Mouse (Mus musculus) liver, embryonic 11.5 days (tissue): ENCODE measurements around the gene Olfr1061. TPM values are rescaled to one million over a fixed set of nuclear protein-coding genes. Genes with fewer than 3 reads are reported as not detected.
"Not testable (repeated sequence)": the region's sequence is repeated elsewhere in the genome, so short reads cannot be mapped to it uniquely, and the experiment has no call there.

Experiments used
- ATAC-seq: fragments of 200-750 bp; cut with Nextera tagmentation; replicated peaks from 2 replicates; pipeline ENCODE4 v1.8.0; 2017; ENCODE audit warnings: moderate number of reproducible peaks, mild to moderate bottlenecking, moderate TSS enrichment, moderate library complexity; ENCODE audit not compliant: low FRiP score
- DNase-seq: peaks from one replicate; pipeline ENCODE4 v3.0.0-alpha.2; 2017; ENCODE audit warnings: low spot score
- H3K27ac ChIP-seq: fragments of 300-500 bp; sonication (generic); 2 replicates; pipeline ENCODE4 v1.5.1; 2014; ENCODE audit warnings: mild to moderate bottlenecking, low read depth, low read length, control low read depth
- H3K27me3 ChIP-seq: fragments of 300-500 bp; sonication (generic); replicated peaks from 2 replicates; pipeline ENCODE4 v1.6.1; 2014; ENCODE audit warnings: low read length, mixed read lengths; ENCODE audit not compliant: control insufficient read depth, insufficient read depth
- H3K36me3 ChIP-seq: fragments of 300-500 bp; sonication (generic); 2 replicates; pipeline ENCODE4 v1.6.1; 2014; ENCODE audit warnings: mild to moderate bottlenecking, low read length, moderate library complexity, mixed read lengths; ENCODE audit not compliant: control insufficient read depth, insufficient read depth
- H3K4me1 ChIP-seq: fragments of 300-500 bp; sonication (generic); replicated peaks from 2 replicates; pipeline ENCODE4 v1.6.1; 2014; ENCODE audit warnings: low read length, mixed read lengths; ENCODE audit not compliant: control insufficient read depth, insufficient read depth
- H3K4me2 ChIP-seq: fragments of 300-500 bp; sonication (generic); 2 replicates; pipeline ENCODE4 v1.6.1; 2014; ENCODE audit warnings: mild to moderate bottlenecking, control low read depth, moderate library complexity
- H3K4me3 ChIP-seq: fragments of 300-500 bp; sonication (generic); 2 replicates; pipeline ENCODE4 v1.5.1; 2014; ENCODE audit warnings: low read depth, low read length, control low read depth
- H3K9ac ChIP-seq: fragments of 300-500 bp; sonication (generic); 2 replicates; pipeline ENCODE4 v1.6.1; 2014; ENCODE audit warnings: low read depth, low read length, control low read depth
- H3K9me3 ChIP-seq: fragments of 300-500 bp; sonication (generic); 2 replicates; pipeline ENCODE4 v1.6.1; 2016; ENCODE audit warnings: low read length, inconsistent platforms, mixed read lengths; ENCODE audit not compliant: control insufficient read depth
- WGBS: fragments of 180-500 bp; shearing (Covaris S2); extraction: QIAGEN DNeasy Blood & Tissue Kit; methylation state at CpG from one replicate; pipeline ENCODE4 v1.1.7; 2014; 5-methylcytosine and 5-hydroxymethylcytosine counted together
- polyA plus RNA-seq: library from polyadenylated mRNA; unstranded; fragments of >200 nt; fragmentation: Nextera tagmentation; extraction: Ambion mirVana; gene quantifications from 2 replicates; pipeline ENCODE4 v1.2.1, GENCODE M21; 2014

Gene Olfr1061
- polyA plus RNA-seq: not detected in 2 replicates

DNA sequence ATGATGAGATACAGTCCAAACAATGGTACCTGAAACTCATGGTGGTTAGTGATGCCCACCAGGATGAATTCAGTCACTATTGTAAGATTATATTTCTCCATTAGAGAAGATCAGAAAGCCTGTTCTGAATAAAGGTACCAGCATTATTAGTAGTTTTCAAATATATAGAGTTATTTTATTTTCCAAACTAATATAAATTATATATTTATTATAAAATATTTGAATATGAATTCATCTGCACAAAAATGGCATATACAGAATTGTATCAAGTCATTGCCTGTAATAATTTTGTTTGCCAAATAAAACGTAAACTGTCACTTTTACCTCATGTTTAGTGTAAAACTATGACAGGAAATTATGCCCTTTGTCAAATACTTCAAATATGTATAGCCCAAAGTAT lies at the start of gene Olfr1061:
TSS of gene Olfr1061 (minus strand) at position 101 of the 400 bp plus-strand sequence.
- Histone ChIP-seq H3K27ac (no peak within 1 kb of the TSS), H3K9me3 (no peaks in the 10 kb centered on the region), H3K27me3 (no peaks in the 10 kb centered on the region), H3K4me1 (no peaks in the 10 kb centered on the region), H3K4me3 (no peak within 1 kb of the TSS), H3K4me2 (no peak within 1 kb of the TSS), H3K36me3 (no peaks in the 10 kb centered on the region), H3K9ac (no peak within 1 kb of the TSS)
- WGBS: 82% methylated on average over 1 of the region's 1 CpGs
- no peak for ATAC-seq
- DNase-seq: no peak

DNA sequence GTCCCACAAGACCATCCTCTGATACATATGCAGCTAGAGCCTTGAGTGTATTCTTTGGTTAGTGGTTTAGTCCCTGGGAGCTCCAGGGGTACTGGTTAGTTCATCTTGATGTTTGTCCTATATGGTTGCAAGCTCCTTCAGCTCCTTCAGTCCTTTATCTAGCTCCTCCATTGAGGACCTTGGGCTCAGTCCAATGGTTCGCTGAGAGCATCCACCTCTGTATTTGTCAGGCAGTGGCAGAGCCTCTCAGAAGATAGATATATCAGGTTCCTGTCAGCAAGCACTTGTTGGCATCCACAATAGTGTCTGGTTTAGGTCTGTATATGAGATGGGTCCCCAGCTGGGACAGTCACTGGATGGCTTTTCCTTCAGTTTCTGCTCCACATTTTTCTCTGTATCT lies 46.6 kb upstream of the Olfr1061 start:
- H3K36me3 ChIP-seq: no peaks in the 10 kb centered on the region
- 61% methylated on average over 1 of the region's 1 CpGs for WGBS
- no peaks in the 10 kb centered on the region for H3K27me3 ChIP-seq
- ATAC-seq (no peak), DNase-seq (no peak)
- no peaks in the 10 kb centered on the region for H3K9me3 ChIP-seq
- H3K27ac ChIP-seq: no peak overlapping the region
- no peak overlapping the region for H3K9ac ChIP-seq
- no peak overlapping the region for H3K4me2 ChIP-seq
- H3K4me3 ChIP-seq: no peak overlapping the region
- H3K4me1 ChIP-seq: no peaks in the 10 kb centered on the region

DNA sequence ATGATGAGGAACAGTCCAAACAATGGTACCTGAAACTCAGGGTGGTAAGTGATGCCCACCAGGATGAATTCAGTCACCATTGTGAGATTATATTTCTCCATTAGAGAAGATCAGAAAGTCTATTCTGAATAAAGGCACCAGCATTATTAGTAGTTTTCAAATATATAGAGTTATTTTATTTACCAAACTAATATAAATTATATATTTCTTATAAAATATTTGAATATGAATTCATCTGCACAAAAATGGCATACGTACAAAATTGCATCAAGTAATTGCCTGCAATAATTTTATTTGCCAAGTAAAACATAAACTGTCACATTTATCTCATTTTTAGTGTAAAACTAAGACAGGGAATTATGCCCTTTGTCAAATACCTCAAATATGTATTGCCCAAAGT lies 42.3 kb upstream of the Olfr1061 start, which contains the start of gene Olfr1066:
TSS of gene Olfr1066 (minus strand) at position 101 of the 400 bp plus-strand sequence.
- H3K36me3 ChIP-seq: no peaks in the 10 kb centered on the region
- H3K9ac ChIP-seq: no peak within 1 kb of the TSS
- H3K27ac ChIP-seq: no peak within 1 kb of the TSS
- no peaks in the 10 kb centered on the region for H3K4me1 ChIP-seq
- DNase-seq (no peak), ATAC-seq (no peak)
- H3K27me3 ChIP-seq: no peaks in the 10 kb centered on the region
- H3K4me3 ChIP-seq: no peak within 1 kb of the TSS
- no peaks in the 10 kb centered on the region for H3K9me3 ChIP-seq
- 77% methylated on average over 1 of the region's 1 CpGs for WGBS
- H3K4me2 ChIP-seq: no peak within 1 kb of the TSS

DNA sequence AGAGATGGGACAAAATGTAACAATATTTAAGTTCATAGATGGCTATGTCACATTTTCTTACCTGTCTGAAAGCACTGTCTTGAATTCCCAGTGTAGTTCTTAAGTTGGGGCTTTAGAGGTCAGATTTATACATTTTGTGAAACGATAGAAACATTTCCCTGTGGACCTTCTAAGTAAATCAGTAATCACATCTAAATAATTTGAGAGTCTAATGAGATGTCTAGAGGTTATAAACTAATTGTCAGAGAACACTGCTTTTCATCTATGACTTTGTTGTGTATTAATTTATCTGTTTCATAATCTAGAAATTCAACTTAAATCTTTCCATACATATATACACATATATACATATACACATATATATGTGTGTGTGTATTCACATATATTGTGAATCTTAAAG lies 36.6 kb upstream of the Olfr1061 start, which contains the start of gene Olfr1065:
TSS of gene Olfr1065 (minus strand) at position 101 of the 400 bp plus-strand sequence.
- not testable (repeated sequence) for H3K4me2 ChIP-seq, H3K4me1 ChIP-seq, DNase-seq, H3K9ac ChIP-seq, H3K27ac ChIP-seq, H3K9me3 ChIP-seq, H3K36me3 ChIP-seq, H3K4me3 ChIP-seq, ATAC-seq, H3K27me3 ChIP-seq
- whole genome bisulfite sequencing: no CpG with 5 or more reads among the region's 1 CpGs

DNA sequence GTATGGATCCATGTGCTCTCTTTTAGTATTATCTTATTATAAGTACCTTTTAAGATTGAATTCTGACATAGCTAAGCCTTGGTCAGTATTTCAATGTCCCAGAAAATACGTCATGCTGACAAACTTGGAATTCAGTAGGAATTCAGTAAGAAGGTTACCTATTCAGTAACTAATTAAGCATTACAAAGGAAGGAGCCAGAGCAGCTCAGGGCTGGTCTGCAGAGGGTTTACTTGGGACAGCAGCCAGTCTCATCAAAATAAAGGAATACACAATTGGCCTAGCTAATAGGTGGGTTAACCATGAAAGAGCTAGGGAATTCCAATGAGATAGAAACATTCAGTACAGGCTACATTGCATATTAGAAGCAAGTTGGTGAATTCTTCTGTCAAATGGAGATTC lies 28.3 kb upstream of the Olfr1061 start:
- not testable (repeated sequence) for H3K36me3 ChIP-seq, H3K27ac ChIP-seq, H3K4me1 ChIP-seq, ATAC-seq, H3K27me3 ChIP-seq, H3K4me3 ChIP-seq, H3K4me2 ChIP-seq, H3K9ac ChIP-seq, H3K9me3 ChIP-seq, DNase-seq
- 68% methylated on average over 1 of the region's 1 CpGs for WGBS

DNA sequence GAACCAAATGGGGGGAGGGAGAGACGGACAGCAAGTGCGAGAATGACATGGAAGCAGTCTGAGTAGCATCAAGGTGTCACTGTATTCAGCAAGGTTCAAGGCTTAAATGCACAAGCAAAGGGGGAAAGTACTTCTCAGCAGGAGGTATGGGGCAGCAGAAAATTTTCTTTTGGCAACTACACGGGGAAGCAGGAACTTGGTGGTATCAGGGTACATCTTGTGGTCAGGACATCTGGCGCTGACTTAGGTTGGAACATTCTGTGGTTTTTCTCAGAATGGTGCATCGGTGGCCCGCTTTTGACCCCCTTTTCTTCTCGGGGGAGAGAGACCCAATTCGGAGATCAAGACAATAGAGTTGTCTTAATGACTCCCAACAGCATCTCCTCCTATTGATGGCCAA lies 14.7 kb upstream of the Olfr1061 start:
- not testable (repeated sequence) for H3K36me3 ChIP-seq, H3K27ac ChIP-seq, ATAC-seq, H3K4me1 ChIP-seq, H3K9me3 ChIP-seq, DNase-seq, H3K27me3 ChIP-seq, H3K9ac ChIP-seq, H3K4me3 ChIP-seq, H3K4me2 ChIP-seq
- 68% methylated on average over 8 of the region's 8 CpGs for WGBS

DNA sequence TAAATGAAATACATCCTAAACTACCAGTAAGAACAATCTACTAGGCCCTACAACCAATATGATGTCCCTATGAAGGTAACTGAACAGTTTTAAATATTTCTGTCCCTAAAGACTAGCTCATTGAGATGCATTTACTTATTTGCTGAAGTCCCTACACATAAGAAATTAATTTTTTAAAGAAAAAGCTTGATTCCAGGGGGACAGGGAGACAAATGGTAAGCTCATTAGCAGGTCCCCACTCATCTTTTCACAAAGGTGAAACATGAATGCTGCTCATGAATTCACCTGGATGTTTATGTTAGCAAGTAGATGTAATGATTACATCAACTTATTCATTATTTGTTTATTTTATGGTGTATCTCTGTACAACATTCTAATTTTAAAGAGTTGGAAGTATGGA lies 12.8 kb upstream of the Olfr1061 start, which contains the start of gene Olfr1062:
TSS of gene Olfr1062 (minus strand) at position 101 of the 400 bp plus-strand sequence.
- H3K4me2 ChIP-seq, H3K9ac ChIP-seq, H3K4me1 ChIP-seq, H3K9me3 ChIP-seq, H3K27me3 ChIP-seq, DNase-seq, H3K36me3 ChIP-seq, H3K27ac ChIP-seq, ATAC-seq, H3K4me3 ChIP-seq: not testable (repeated sequence)

DNA sequence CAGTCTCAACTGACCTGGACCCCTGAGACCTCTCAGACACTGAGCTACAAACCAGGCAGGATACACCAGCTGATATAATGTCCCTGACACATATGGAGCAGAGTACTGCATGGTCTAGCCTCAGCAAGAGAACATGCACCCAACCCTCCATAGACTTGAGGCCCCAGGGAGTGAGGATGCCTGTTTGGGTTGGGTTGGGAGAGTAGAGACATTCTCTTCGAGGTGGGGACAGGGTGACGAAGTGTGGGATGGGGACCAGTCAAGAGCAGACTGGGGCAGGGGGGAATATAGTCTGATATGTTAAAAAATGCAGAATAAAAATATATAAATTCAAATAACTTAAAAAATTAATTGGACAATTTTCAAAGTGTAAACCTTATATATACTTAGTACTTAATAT lies 18.7 kb downstream of the Olfr1061 start:
- no peaks in the 10 kb centered on the region for H3K27me3 ChIP-seq
- H3K4me3 ChIP-seq: no peak overlapping the region
- no peak for DNase-seq
- 76% methylated on average over 2 of the region's 2 CpGs for WGBS
- H3K4me2 ChIP-seq: no peak overlapping the region
- ATAC-seq: no peak
- H3K36me3 ChIP-seq: no peaks in the 10 kb centered on the region
- H3K9me3 ChIP-seq: no peaks in the 10 kb centered on the region
- no peak overlapping the region for H3K9ac ChIP-seq
- H3K27ac ChIP-seq: no peak overlapping the region
- H3K4me1 ChIP-seq: no peaks in the 10 kb centered on the region

DNA sequence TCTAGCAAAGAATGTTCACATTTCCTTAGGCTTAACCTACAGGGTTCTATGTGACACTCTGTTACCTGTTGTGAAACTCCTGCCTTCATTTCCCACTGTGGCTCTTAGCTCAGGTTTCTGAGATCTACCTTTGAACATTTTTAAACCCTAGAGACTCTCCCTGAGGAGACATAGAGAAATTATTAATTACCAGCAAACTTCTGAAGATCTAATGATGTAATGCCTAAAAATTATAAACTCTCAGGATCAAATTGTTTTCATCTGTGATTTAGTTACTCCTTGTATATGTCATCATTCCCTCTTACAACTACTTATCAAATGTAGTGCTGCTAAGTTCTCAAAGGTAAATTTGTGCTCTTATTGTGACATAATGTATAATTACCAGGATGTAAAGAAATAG lies 25.4 kb downstream of the Olfr1061 start, which contains the start of gene Olfr1058:
TSS of gene Olfr1058 (minus strand) at position 101 of the 400 bp plus-strand sequence.
- not testable (repeated sequence) for H3K9ac ChIP-seq, H3K27ac ChIP-seq, H3K9me3 ChIP-seq, H3K4me3 ChIP-seq, H3K27me3 ChIP-seq, H3K36me3 ChIP-seq, H3K4me1 ChIP-seq, H3K4me2 ChIP-seq, ATAC-seq, DNase-seq
